ENCODE assay signal across 8 mouse cellular contexts in genomic region chr10:92036176-92036575, GRCm38 (mm10).
DNase-seq lines count a peak whose midpoint lies in the region; ATAC-seq lines count a peak whose summit lies in the region.

No protein-coding gene starts in this region.

- no peak overlapping the region for H3K4me3 ChIP-seq in intestine, embryonic 15.5 days (replicated peaks)

- H3K4me1 ChIP-seq in intestine, embryonic 15.5 days (replicated peaks), result no peaks in the 10 kb centered on the region

- no peaks in the 10 kb centered on the region for H3K9me3 ChIP-seq in intestine, embryonic 15.5 days

- H3K36me3 ChIP-seq in intestine, embryonic 15.5 days, result no peaks in the 10 kb centered on the region

- ATAC-seq in intestine, embryonic 15.5 days, result no peak

- no peak overlapping the region for H3K27ac ChIP-seq in intestine, embryonic 15.5 days

- no peak overlapping the region for H3K4me2 ChIP-seq in intestine, embryonic 15.5 days (replicated peaks)

- H3K9ac ChIP-seq in intestine, embryonic 15.5 days, result no peak overlapping the region

- WGBS in intestine, embryonic 15.5 days, result 63% methylated on average over 3 of the region's 3 CpGs

- peak; percentile 83 for DNase-seq in heart, adult 11 months
- no peak for DNase-seq in heart, adult 9 months (ENCODE audit: low spot score in 2 of 2)
- peak; percentile 20 to 32 for DNase-seq in frontal cortex, postnatal 10 days (ENCODE audit: low spot score in 2 of 2)
- DNase-seq in left cerebral cortex, adult 11 months (ENCODE audit: low spot score), result peak; percentile 37
- DNase-seq in right cerebral cortex, adult 2 months (ENCODE audit: low spot score in 2 of 2), result peak; percentile 8 to 33
- no peak for DNase-seq in thymus, postnatal 10 days (ENCODE audit: low spot score in 2 of 2)
- DNase-seq in kidney, adult 11 months, result no peak

- no peaks in the 10 kb centered on the region for H3K27me3 ChIP-seq in intestine, embryonic 15.5 days (replicated peaks)

Comparison
In these comparisons a context has a peak if more than half of its experiments do, and no peak if none do; other contexts are left out.
1. DNase-seq: peak in heart, adult 11 months (single experiment), frontal cortex, postnatal 10 days (2 of 2), left cerebral cortex, adult 11 months (single experiment) and right cerebral cortex, adult 2 months (2 of 2); none in heart, adult 9 months (0 of 2), thymus, postnatal 10 days (0 of 2) and kidney, adult 11 months (single experiment).